Mouse (Mus musculus) retina, embryonic 14.5 days (tissue): ENCODE measurements around the gene Havcr2.
"Not testable (repeated sequence)": the region's sequence is repeated elsewhere in the genome, so short reads cannot be mapped to it uniquely, and the experiment has no call there.

Experiments used
- DNase-seq: peaks from one replicate; pipeline ENCODE4 v3.0.0-alpha.2; 2015; ENCODE audit warnings: low spot score

The Havcr2 gene

GRCm38 (mm10) chr11:46454453-46455045, at the start of gene Havcr2:
Havcr2 (plus strand) TSS chr11:46454935.
- no peak for DNase-seq

GRCm38 (mm10) chr11:46404986-46405385, 49.7 kb upstream of the Havcr2 start:
- no peak for DNase-seq

GRCm38 (mm10) chr11:46406721-46407120, 48.0 kb upstream of the Havcr2 start:
- no peak for DNase-seq

DNA sequence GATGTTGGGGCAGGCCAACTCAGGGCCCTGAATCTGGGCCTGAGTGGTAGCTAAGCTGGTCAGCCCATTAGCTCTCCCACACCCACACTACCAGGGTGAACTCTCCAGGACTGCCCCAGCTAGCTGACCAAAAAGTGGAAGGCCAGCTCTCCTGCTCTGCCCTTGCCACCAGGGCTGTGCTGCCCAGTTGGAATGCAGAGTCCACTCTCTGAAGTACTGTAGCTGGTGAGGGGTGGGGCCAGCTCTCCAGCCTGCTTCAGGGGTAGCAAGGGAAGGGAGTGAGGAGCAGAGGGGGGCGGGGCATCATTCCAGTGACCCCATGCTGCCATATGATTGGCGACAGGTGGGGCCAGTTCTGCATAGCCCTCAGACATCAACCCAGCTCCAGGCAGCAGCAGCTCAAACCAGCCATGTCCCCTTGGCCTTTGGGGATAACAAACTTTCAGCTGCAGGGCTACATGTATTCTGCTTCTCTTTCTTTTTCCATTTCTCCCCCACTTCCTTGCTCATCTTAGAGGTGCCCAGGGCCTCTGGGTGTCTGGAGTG, 44.6 kb upstream of the Havcr2 start:
- DNase-seq: no peak

- DNase-seq: no peak
These were observed 36.3 kb upstream of the Havcr2 start for GRCm38 (mm10) chr11:46418438-46418837.

GRCm38 (mm10) chr11:46418860-46419259, 35.9 kb upstream of the Havcr2 start:
- no peak for DNase-seq

- no peak for DNase-seq
These were observed 33.4 kb upstream of the Havcr2 start for GRCm38 (mm10) chr11:46421086-46421888.

GRCm38 (mm10) chr11:46428131-46428530, 26.6 kb upstream of the Havcr2 start:
- DNase-seq: not testable (repeated sequence)

DNA sequence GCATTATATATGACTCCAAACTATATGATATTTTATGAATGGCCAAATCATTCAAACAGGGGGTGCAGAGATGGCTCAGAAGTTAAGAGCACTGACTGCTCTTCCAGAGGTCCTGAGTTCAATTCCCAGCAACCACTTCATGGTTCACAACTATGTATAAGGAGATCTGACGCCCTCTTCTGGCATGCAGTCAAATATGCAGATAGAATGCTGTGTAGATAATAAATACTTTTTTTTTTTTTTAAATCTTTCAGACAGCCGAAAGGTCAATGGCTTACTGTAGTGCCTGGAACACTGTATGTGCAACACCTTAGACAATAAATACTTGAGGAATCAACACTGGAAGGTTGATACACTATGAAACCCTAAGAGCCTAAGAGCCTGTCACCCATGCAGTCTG, 24.6 kb upstream of the Havcr2 start:
- DNase-seq: no peak

GRCm38 (mm10) chr11:46431129-46431528, 23.6 kb upstream of the Havcr2 start:
- DNase-seq: peak; percentile 93

GRCm38 (mm10) chr11:46435363-46435762, 19.4 kb upstream of the Havcr2 start:
- no peak for DNase-seq

DNA sequence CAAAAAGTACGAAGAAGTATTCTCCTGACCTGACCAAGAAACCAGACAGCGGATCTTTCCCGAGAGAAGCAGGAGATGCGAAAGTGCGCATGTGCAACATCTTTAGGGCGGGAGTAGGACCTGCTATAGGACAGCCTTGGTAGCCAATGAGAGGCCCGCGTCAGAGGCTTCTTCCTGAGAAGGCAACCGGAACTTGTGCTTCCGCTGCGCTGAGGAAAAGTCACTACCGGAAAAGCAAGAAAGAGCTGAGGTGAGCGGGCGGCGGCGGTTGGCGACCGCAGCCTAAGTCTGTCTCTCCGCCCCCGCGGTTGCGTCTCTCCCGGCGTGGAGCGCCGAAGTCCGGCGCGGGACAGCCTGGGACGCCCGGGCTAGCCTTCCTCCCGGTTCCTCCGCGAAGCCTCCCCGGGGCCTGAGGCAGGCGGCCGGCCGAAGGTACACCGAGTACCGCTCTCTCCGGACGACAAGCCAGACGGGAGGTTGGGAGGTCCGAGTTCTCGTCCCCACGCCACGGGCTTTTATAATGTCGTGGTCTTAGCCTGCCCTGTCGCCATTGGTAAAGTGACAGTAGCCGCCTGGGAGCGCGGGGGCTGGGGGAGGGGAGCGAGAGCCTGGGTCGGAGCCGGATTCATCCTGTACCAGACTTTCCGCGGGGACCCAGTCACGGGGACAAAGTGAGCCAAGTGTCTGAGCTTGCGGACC, 17.8 kb upstream of the Havcr2 start, which contains the start of gene Med7:
Gene Med7, plus strand, starts transcription at position 166 of the 699 bp plus-strand sequence.
- DNase-seq: peak; percentile 98

DNA sequence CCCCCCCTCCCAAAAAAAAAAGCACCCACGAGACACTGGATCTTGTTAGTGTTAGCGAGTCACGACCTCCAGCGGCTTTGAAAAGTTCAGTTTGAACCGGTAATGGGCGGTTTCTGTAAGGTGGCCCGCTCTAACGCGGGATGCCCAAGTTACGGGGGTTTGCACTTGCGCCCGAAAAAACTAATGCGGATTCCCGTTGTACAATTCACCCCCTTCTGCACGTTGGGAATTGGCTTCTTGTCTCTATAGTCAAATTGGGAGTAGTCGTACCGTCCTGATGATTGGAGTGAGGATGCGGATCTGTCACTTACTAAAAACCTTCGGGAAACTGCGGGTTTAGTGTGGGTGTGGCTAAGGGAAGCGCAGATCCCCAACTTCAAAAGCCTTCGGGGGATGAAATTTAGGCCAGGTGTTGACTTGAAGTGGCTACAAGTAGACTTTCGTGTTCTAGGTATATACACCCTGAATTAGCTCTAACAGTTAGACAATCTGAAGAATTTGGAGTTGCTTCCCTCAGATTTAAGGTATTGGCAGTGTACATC, 17.2 kb upstream of the Havcr2 start:
- DNase-seq: no peak

- DNase-seq: no peak
These were observed 15.7 kb upstream of the Havcr2 start for GRCm38 (mm10) chr11:46439005-46439543.

DNA sequence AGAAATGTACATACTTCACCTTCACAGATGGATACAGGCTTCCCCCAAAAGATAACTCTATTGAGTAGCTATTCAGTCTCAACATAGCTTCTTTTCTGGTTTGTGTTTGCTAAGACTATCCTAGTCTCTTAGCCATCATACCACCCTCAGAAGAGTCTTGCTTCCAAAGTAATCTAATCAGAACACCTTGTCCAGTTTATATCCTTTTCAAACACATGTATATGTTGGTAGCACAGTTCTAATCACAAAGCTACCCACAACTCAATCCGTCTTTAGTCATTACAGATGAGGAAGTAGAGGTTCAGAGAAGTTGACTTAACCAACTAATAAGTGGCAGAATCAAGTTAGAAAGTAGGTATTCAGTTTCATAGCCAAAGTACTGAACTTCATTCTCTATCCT, 13.0 kb upstream of the Havcr2 start:
- DNase-seq: no peak

- DNase-seq: no peak
These were observed 11.6 kb upstream of the Havcr2 start for GRCm38 (mm10) chr11:46443152-46443551.

- no peak for DNase-seq
These were observed 10.8 kb upstream of the Havcr2 start for GRCm38 (mm10) chr11:46443979-46444378.

DNA sequence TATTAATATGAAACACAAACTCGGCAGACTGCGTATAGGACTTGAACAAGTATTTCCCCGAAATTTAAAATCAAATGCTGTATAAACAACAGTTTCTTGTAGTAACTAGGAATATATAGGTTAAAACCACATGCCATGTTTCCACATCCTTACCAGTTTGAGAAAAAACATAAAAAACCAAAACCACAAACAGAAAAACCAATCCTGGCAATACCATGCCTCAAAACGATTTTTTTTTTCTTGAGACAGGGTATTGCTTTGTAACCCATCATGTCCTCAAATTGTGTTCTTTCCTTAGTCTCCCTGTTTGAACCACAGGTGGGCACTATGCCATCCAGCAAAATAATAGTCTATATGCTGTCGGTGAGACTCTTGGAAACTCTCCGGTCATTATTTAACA, 8.6 kb upstream of the Havcr2 start:
- no peak for DNase-seq

DNA sequence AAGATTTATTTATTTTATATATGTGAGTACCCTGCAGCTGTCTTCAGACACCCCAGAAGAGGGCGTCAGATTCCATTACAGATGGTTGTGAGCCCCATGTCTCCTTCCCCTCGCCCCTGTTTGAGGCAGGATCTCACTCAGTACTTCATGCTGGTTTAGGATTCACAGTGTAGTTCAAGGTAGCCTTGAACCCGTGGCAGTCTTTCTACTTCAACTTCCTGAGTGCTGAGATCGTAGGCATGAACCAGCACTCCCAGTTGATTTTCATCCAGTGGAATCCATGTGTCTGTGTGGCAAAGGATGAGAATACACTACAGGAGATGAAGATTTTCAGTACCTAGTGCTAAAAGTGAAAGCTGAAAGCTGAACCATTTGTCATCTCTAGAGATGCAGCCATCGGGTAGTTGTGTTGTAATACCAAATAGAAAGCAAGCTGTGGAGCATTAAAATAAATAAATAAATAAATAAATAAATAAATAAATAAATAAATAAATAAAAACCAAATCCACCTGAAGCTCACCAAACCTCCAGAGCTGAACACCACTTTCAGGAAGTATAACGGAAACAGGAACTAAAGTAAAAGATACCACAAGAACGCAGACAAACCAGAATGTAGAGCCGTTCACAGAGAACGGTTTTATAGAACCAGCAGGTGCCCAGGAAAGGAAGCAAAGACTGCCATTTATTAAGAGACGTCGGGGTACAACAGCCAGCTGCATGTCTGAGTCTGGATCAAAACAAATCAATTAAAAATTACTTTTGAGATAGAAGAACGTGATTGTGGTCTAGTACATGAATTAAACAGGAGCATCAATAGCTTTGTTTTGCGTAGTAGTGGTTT, 6.9 kb upstream of the Havcr2 start:
- DNase-seq: no peak

DNA sequence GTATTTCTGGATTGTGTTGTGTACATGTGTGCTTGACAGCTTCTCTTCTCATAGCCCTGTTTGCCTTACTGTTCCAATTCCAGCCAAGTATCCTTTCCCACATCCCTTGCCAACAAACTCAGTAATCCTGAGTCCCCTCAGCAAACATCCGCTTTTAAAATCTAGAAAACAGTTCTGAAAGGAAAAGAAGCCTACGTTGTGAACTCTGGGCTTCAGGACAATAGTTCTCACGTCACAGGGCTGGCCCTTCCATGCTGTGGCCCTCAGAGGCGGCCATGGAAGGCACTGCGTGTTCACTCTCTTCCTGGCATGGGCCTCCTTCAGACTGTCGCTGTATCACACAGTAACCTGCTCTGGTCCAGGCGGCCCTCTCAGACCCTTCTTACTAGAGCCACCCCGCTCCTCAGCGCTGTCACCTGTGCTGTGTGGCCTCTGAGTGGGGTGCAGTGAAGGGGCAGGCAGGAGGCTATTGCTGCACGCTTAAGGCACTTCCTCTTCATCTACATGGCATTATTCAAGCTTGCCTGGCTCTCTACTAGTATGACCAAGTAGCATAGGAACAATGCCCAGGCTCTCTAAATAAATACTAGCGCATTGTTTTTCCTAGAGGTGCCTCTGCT, 5.2 kb upstream of the Havcr2 start:
- DNase-seq: no peak

DNA sequence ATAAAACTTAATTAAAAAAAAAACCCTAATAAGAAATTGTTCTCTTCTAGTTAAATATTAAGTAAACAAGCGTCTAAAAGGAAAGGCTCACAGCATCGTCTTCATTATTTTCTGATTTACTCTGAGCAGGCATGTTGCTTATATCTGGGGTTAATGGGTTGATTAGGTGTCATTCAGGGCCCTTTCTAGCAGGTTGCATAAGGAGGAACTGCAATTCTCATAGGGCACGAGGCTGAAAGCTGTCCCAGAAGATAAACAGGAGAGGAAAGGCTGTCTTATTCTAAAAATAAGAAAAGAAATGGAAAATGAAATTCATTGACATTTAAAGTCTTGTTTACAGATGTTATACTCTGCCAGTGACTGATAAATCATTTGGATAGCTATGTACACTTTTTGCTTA, 5.2 kb downstream of the Havcr2 start:
- no peak for DNase-seq
